Mouse (Mus musculus): ENCODE results near the gene Ap2b1. TPM values are rescaled to one million over a fixed set of nuclear protein-coding genes. Genes with fewer than 3 reads are reported as not detected.

The Ap2b1 gene
- total RNA-seq, 2 experiments from 2014 or later: 281 to 296 TPM

DNA sequence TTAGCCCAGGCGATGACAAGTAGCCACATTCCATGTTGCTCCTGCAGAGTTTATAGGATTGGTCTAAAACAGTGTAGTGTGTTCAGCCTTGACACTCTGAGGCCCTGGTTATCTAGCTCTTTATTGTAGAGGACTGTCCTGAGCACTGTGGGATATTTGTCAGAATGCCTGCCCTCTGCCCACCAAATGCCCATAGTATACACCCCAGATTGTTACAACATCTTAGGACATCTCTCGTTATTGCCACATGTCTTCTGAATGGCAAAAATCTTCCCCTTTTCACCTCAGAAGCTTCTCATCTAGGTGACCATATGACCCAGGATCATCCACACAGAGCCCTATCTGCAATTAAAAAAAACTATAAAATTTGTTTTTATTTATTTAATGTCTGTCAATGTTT, 133.7 kb downstream of the Ap2b1 start:
- Histone ChIP-seq H3K27ac (no peak overlapping the region), H3K4me3 (no peak overlapping the region)
- intact Hi-C loops (cut with DNase I): no loop called here
- no peak for TF ChIP-seq CTCF (IDR thresholded peaks at IDR 0.05)
- DNase-seq (ENCODE audit: extremely low spot score in 1 of 2, low spot score in 2 of 2): no peak

DNA sequence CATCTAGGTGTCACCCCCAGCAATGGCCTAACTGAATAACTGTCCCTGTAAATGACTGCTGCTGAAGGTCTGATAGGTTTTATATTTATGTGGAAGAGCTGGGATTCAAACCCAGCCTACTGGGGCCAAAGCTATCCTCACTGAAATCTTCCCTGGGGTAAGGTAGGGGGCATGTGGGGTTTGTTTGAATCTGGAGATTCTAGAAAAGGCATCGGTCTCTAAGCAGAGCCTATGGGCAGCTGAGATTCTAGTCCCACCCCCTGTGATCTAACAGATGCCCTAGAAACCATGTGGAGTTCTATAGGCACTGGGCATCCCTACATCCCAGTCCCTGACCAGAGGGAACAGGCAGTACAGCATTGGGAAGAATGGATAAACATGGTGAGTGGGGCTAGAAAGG, 138.6 kb downstream of the Ap2b1 start, which contains the start of gene 1700020L24Rik:
Gene 1700020L24Rik, plus strand, starts transcription at position 301 of the 400 bp plus-strand sequence.
- intact Hi-C loops (cut with DNase I): no loop called here
- no peak within 1 kb of the TSS for H3K4me3 ChIP-seq
- TF ChIP-seq CTCF (IDR thresholded peaks at IDR 0.05): no peak
- H3K27ac ChIP-seq: no peak within 1 kb of the TSS
- no peak for DNase-seq (ENCODE audit: extremely low spot score in 1 of 2, low spot score in 2 of 2)

DNA sequence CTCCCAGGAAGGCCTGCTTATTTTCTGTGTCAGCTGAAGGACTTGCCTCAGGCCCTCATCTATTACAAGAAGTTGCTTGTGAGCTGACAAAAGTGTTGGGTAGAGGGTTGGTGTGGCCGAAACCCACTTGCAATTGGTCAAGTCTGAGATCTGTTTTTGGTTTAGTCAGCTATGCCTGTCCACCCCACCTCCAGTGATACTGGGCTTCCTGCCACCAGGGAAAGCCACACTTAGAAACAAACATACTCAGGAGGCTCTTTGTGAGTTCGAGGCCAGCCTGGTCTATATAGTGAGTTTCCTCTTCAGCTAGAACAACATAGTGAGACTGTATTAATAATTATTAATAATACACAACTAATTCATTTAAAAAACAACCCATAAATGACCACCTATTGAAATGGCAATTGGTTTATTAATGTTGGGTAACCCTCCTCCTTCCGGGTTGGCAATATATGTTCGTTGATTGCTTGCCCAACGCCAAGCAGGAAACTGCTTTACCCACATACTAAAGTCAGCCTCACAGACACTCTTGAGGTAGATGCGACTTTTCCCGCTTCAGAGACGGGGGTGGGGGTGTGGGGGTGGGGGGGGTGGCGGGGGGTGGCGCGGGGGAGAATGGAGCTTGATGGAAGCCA, 140.7 kb downstream of the Ap2b1 start:
- no peak overlapping the region for H3K4me3 ChIP-seq
- no peak for TF ChIP-seq CTCF (IDR thresholded peaks at IDR 0.05)
- no peak for DNase-seq (ENCODE audit: extremely low spot score in 1 of 2, low spot score in 2 of 2)
- intact Hi-C loops (cut with DNase I): loop anchor here (1.0 to 10.0 kb wide), 2 partner anchors 195 to 300 kb away; no protein-coding TSS in a partner anchor
- no peak overlapping the region for H3K27ac ChIP-seq

DNA sequence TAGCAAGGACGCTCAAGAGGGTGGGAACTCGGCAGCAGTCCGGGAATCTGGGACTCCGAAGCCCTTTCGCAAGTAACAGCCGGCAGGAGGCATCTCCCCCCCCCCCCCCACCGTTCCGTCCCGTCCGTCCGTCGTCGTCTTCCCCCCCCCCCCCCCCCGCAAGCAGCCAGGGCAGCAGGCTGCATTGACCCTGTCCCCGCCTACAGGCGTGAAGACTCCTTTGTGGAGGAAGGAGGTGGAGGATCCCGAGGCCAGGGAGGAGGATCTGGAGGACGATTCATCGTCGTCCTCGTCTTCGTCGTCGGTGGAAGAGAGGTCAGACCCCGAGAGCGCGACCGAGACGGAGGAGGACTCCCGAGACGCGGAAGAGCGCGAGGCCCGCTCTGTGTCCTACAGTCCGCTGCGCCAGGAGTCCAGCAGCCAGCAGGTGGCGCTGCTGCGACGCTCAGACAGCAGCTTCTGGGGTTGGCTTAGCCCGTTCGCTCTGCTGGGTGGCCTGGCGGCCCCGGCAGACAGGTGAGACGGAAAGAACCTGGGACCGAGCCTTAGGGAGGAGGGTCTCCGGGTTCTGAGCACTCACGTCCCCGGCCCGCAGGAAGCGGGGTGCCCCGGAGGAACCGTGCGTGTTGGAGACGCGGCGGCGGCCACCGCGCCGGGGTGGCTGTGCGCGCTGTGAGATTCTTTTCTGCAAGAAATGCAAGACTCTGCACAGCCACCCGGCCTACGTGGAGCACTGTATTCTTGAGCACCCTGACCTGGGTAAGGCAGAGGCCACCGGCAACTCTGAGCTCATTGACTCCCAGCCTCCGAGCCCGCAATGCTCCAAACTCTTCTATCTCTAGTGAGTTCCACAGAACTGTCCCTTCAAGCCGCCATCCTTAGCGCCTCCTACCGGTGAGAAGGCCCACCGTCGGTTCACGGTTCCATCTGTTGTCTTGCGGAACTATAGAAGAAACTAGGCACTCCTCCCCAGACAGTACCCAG, 141.5 kb downstream of the Ap2b1 start:
- intact Hi-C loops (cut with DNase I): loop anchor here (1.0 to 10.0 kb wide), 2 partner anchors 194 to 299 kb away; no protein-coding TSS in a partner anchor
- peak; percentile 83 to 85 for DNase-seq (ENCODE audit: extremely low spot score in 1 of 2, low spot score in 2 of 2)
- Histone ChIP-seq H3K4me3 (peak overlapping the region; percentile 60), H3K27ac (peak overlapping the region; percentile 48; the same call in 1 of the 2 replicates)
- TF ChIP-seq CTCF (IDR thresholded peaks at IDR 0.05): peak; percentile 81

DNA sequence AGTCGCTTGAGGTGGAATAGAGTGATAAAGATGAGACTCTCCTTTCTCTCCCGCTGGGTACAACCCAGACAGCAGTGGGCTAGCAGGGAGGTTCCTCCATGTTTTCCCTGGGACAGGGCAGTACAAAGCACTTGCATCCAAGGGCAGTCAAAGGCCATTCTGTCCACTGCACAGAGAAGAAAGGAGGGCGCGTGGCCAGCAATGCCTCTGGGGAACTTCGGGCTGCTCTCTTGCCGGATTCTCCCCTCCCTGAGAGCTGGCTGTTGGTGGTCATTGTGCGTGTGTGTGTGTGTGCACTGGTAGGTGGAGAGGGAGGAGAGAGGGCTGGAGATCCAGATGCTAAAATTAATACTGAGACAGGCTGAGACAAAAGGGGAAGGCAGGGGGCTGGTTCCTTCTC, 142.4 kb downstream of the Ap2b1 start:
- intact Hi-C loops (cut with DNase I): loop anchor here (10.0 kb wide), 1 partner anchor 194 kb away; no protein-coding TSS in a partner anchor
- H3K4me3 ChIP-seq: peak overlapping the region; percentile 60; the same call in 1 of the 2 replicates
- TF ChIP-seq CTCF (IDR thresholded peaks at IDR 0.05): no peak
- peak overlapping the region; percentile 29; the same call in 1 of the 2 replicates for H3K27ac ChIP-seq
- no peak for DNase-seq (ENCODE audit: extremely low spot score in 1 of 2, low spot score in 2 of 2)

DNA sequence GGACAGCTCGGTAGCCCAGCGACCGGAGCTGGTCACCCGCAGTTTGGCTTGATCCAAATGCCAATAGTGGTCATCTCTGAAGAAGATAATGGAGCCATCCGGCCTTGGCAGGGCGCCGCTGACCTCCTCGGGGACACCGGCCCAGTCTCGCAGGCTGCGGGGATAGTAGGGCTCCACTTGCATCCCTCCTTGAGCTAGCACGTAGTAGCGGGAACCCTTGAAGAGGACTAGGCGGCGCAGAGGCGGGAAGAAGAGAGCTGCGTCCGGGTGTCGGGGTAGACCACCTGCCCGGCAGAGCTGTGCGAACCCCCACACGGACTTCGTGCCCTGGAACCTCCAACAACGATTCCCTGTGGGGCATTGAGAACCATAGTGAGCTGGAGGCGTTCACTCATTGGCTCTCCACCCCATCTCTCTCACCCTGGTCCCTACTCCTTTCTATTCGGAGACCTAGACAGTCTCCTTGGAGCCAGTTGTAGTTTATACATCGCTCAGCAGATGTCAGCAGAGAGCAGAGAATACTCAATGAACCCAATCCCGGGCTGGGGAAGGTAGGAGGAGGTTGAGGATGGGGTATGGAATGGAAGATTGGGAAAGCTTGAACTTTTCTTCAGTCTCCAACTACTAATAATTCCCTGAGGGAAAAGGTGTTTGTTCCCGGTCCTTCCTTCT, 143.9 kb downstream of the Ap2b1 start:
- Histone ChIP-seq H3K4me3 (peak overlapping the region; percentile 24; the same call in 1 of the 2 replicates), H3K27ac (no peak overlapping the region)
- peak; percentile 74 to 77 for DNase-seq (ENCODE audit: extremely low spot score in 1 of 2, low spot score in 2 of 2)
- intact Hi-C loops (cut with DNase I): loop anchor here (1.0 to 10.0 kb wide), 2 partner anchors 30 to 192 kb away; no protein-coding TSS in a partner anchor
- peak; percentile 84 for TF ChIP-seq CTCF (IDR thresholded peaks at IDR 0.05)

DNA sequence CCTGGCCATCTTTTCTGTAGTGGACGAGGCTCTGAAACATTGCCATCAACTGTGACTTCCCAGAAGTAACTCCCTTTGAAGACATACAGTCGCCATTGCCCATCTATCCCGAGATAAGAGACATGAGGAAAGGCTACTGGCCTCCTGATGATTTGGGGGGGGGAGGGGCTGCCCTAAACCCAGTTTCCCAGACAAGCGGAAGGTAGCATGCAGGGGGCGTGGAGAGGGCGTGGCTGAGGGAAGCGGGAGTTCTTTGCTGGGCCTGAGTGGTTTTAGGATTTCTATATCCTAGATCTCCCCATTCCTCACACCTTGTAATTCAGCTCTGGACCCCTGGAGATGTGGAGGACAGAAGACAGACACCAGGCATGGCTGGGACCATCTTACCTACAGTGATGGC, 145.0 kb downstream of the Ap2b1 start:
- no peak for DNase-seq (ENCODE audit: extremely low spot score in 1 of 2, low spot score in 2 of 2)
- Histone ChIP-seq H3K27ac (no peak overlapping the region), H3K4me3 (no peak overlapping the region)
- TF ChIP-seq CTCF (IDR thresholded peaks at IDR 0.05): no peak
- intact Hi-C loops (cut with DNase I): loop anchor here (1.0 to 10.0 kb wide), 2 partner anchors 28 to 191 kb away; no protein-coding TSS in a partner anchor

DNA sequence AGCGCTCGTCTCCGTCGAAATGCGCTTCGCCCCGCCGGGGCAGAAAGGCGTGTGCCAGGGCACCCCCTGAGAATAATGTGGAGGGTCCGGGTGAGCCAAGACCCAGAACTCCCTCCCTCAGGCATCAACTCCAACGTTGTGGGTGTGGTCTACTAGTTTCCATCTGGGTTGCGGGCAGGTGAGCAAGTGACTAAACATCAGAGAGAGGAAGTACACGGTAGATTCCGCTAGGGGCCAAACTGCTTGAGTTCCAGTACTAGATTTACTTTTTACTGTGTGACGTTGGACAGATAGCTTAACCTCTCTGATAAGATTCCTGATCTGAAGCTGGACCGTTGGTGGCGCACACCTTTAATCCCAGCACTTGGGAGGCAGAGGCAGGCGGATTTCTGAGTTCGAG, 146.2 kb downstream of the Ap2b1 start:
- no peak; the same call in 1 of the 2 replicates for TF ChIP-seq CTCF (IDR thresholded peaks at IDR 0.05)
- Histone ChIP-seq H3K4me3 (0 out of 2 replicates have a peak overlapping the region, but pooled peaks have one; percentile 9), H3K27ac (no peak overlapping the region)
- DNase-seq (ENCODE audit: extremely low spot score in 1 of 2, low spot score in 2 of 2): no peak
- intact Hi-C loops (cut with DNase I): loop anchor here (10.0 kb wide), 1 partner anchor 190 kb away; no protein-coding TSS in a partner anchor

DNA sequence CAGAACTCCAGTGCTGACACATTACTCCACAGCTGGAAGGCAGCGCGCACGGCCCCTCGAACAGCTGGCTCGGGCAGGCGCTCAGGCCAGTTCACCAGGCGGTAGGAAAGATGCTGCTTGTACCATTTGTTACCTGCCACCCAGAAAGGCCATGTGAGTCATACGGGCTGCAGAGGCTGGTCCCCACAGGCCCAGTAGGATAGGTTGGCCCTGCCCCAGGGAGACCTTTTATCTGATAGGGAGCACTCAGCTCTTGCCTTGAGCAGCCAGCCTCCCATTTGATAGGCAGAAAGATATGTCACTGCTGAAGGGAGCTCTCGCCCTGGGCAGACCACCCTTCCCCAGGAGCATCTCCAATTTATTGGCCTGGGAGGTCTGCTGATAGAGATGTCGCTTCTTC, 148.8 kb downstream of the Ap2b1 start:
- no peak overlapping the region for H3K27ac ChIP-seq
- no peak for DNase-seq (ENCODE audit: extremely low spot score in 1 of 2, low spot score in 2 of 2)
- no peak overlapping the region for H3K4me3 ChIP-seq
- intact Hi-C loops (cut with DNase I): loop anchor here (10.0 kb wide), 1 partner anchor 187 kb away; no protein-coding TSS in a partner anchor
- no peak for TF ChIP-seq CTCF (IDR thresholded peaks at IDR 0.05)

DNA sequence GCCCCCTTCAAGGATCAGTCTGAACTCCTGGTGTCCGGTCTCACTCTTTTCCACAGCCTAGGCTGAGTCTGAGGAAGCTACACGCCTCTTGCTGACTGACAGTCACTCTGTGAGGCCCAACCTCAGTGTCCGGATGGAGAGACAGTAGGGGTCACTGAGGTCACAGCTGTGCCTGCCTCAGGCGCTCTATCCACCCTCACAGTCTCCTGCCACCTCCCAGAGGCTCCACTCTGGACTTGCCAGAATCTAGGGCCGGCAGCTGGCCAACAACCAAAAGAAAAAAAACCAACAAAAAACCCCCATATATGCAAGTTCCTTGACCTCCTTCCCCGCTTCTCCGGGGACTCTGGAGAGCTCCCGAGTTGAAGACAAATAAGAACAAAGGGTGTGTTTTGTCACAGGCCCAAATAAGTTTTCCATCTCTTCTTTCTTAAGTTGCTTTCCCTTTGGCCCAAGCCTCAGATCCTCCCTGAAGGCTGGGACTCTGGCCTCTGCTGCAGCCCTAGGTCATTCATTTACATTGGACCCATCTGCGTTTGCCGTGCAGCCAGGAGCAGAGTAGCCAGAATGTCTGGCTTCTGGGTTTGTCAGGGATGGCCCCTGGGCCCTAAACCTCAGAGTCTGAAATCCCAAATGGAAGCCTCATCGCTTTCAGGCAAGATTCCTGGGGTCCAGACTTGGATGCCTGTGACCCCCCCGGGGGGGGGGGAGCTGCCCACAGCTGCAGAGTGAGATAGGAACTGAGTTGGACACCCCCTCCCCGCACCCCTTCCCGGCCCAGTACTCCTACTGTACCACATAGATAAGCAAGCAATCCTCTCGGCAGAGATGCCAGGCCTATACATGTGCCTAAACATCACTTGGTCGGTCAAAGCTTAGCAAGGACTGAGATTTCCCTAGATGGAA, 149.4 kb downstream of the Ap2b1 start:
- no peak for DNase-seq (ENCODE audit: extremely low spot score in 1 of 2, low spot score in 2 of 2)
- Histone ChIP-seq H3K4me3 (no peak overlapping the region), H3K27ac (no peak overlapping the region)
- intact Hi-C loops (cut with DNase I): loop anchor here (10.0 kb wide), 1 partner anchor 187 kb away; no protein-coding TSS in a partner anchor
- TF ChIP-seq CTCF (IDR thresholded peaks at IDR 0.05): no peak
